Mouse (Mus musculus) testis, adult 2 months (tissue): ENCODE measurements at regions not wholly inside any gene's neighbourhood (a gene's known extent, or its start where the extent isn't known, plus 50 kb on each side); places are given as distances from the start of the nearest gene placed in this dataset.

Experiments
- H3K27ac ChIP-seq: fragments of 200-500 bp; 2 replicates; pipeline ENCODE4 v1.5.1; 2012; ENCODE audit warnings: low read depth, low read length; ENCODE audit not compliant: control insufficient read depth, insufficient read depth
- H3K27me3 ChIP-seq: fragments of 200-500 bp; 2 replicates; pipeline ENCODE4 v1.6.1; 2012; ENCODE audit warnings: mild to moderate bottlenecking, low read length, moderate library complexity; ENCODE audit not compliant: control insufficient read depth, insufficient read depth
- H3K36me3 ChIP-seq: fragments of 200-500 bp; 2 replicates; pipeline ENCODE4 v1.6.1; 2012; ENCODE audit warnings: mild to moderate bottlenecking, low read length; ENCODE audit not compliant: control insufficient read depth, insufficient read depth
- H3K4me1 ChIP-seq: fragments of 200-500 bp; 2 replicates; pipeline ENCODE4 v1.6.1; 2012; ENCODE audit warnings: low read length; ENCODE audit not compliant: control insufficient read depth, insufficient read depth
- H3K4me3 ChIP-seq: fragments of 200-500 bp; 2 replicates; pipeline ENCODE4 v1.5.1; 2012; ENCODE audit warnings: low read depth, mild to moderate bottlenecking, low read length, moderate library complexity, mixed read lengths; ENCODE audit not compliant: control insufficient read depth
- CTCF ChIP-seq: fragments of 200-500 bp; IDR thresholded peaks from 2 replicates; pipeline ENCODE4 v1.5.1; 2012; ENCODE audit warnings: low read depth, mild to moderate bottlenecking, inconsistent platforms, low read length, moderate library complexity; ENCODE audit not compliant: control insufficient read depth, insufficient read depth, insufficient replicate concordance
- POLR2A ChIP-seq: fragments of 200-500 bp; IDR thresholded peaks from 2 replicates; pipeline ENCODE4 v1.6.1; 2012; ENCODE audit warnings: low read depth, mild to moderate bottlenecking, inconsistent platforms, low read length, moderate library complexity; ENCODE audit not compliant: control insufficient read depth

DNA sequence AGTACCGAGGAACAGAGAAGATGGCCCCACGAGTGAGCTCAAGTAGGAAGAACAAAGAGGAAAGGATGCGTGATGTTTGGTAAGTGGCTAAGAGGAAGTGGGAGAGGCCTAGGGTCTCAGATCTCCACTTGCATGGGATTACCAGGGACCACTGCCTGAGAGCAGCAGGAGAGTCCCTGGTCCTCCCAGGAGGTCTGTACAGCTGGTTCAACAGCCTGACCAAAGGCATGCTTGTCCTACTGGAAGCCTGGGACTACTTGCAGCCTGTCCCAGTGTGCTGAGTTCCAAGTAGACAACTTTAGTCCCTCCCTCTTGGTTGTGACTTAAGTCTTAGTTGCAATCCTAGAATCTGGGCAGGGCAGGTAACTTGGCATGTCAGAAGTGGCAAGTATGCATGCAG, 437.5 kb upstream of the Mki67 start:
- no peaks in the 10 kb centered on the region for H3K4me1 ChIP-seq
- H3K27me3 ChIP-seq = no peaks in the 10 kb centered on the region
- H3K36me3 ChIP-seq = no peaks in the 10 kb centered on the region
- TF ChIP-seq POLR2A = no peak
- TF ChIP-seq CTCF = no peak
- H3K4me3 ChIP-seq = no peak overlapping the region
- no peak overlapping the region for H3K27ac ChIP-seq

DNA sequence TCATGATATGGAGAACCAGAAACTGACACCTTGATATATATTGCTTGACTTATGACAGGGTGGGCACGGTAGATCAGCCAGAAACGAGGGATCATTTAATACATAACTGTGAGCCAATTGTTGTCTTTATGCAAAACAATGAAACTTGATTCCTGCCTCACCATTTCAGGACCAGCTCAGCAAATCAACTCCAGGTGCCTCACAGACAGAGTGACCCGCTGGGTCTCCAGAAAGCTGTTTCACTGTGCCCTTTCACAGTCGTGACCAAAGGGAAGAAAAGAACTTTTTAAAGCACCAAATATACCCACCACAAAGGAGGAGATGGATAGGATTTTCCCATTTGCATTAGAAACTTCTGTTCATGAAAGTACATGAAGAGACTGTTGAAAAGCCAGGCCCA, 443.0 kb upstream of the Mki67 start:
- Histone ChIP-seq H3K36me3 (no peaks in the 10 kb centered on the region), H3K27me3 (no peaks in the 10 kb centered on the region), H3K4me3 (no peak overlapping the region), H3K27ac (no peak overlapping the region), H3K4me1 (no peaks in the 10 kb centered on the region)
- no peak for TF ChIP-seq CTCF
- no peak for TF ChIP-seq POLR2A

DNA sequence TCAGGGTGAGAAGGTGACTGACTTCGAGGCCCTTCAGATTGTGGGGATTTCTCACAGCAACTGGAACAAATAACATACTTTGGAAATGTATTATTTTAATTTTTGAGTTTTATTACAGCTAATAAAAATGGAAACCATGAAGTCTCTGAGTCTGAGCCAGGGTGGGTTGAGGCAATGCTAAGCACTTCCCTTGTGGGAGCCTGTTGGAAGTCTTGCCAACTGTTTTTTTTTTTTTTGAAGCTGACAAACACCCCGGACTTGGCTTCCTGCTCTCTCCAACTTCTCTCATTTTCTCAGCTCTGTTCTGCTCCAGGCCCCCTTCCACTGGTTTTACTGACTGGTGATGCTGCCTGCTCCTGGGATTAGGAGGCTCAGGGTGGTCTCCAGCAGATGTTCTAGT, 445.4 kb upstream of the Mki67 start:
- H3K4me3 ChIP-seq = no peak overlapping the region
- TF ChIP-seq CTCF = no peak
- TF ChIP-seq POLR2A = no peak
- H3K27ac ChIP-seq = no peak overlapping the region
- H3K4me1 ChIP-seq = no peaks in the 10 kb centered on the region
- no peaks in the 10 kb centered on the region for H3K27me3 ChIP-seq
- H3K36me3 ChIP-seq = no peaks in the 10 kb centered on the region

DNA sequence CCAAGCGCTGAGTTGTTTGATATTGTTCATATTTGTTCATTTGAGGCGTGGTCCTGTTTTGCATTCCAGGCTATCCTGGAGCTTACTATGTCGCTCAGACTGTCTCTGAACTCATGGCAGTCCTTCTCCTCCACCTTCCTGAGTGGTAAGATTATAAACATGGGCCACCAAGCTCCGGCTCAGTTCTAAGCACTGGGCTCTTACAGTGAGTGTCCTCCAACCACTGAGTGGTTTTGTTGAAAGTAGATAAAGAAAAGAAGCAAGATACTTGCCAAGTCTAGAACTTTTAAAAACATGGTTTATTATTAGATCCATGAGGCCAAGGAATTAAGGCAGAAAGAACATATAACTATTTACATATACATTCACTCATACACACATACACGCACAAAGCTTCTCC, 448.7 kb upstream of the Mki67 start:
- Histone ChIP-seq H3K36me3 (no peaks in the 10 kb centered on the region), H3K27ac (no peak overlapping the region), H3K27me3 (no peaks in the 10 kb centered on the region), H3K4me3 (no peak overlapping the region), H3K4me1 (no peaks in the 10 kb centered on the region)
- TF ChIP-seq CTCF (no peak), POLR2A (no peak)

DNA sequence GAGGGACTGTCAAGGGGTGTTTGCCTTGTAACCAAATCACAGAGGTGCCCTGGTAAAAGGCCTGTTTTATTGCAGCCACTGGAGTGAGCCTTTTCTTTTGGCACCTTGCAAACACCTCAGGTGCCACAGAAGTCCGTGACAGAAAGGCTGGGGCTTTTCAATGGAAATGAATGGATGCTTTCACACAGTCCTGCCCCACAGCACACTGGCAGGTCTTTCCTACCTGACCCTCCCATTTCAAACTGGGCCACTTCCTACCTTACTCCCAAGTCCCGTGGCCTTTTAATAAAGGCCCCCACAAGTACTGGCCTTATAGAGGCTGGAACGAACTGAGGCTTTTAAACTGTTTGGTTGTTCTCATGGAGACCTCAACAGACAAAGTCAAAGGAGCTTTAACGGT, 453.1 kb upstream of the Mki67 start:
- H3K27me3 ChIP-seq = no peaks in the 10 kb centered on the region
- H3K36me3 ChIP-seq = no peaks in the 10 kb centered on the region
- TF ChIP-seq CTCF (no peak), POLR2A (no peak)
- no peak overlapping the region for H3K27ac ChIP-seq
- no peak overlapping the region for H3K4me3 ChIP-seq
- H3K4me1 ChIP-seq = no peaks in the 10 kb centered on the region

DNA sequence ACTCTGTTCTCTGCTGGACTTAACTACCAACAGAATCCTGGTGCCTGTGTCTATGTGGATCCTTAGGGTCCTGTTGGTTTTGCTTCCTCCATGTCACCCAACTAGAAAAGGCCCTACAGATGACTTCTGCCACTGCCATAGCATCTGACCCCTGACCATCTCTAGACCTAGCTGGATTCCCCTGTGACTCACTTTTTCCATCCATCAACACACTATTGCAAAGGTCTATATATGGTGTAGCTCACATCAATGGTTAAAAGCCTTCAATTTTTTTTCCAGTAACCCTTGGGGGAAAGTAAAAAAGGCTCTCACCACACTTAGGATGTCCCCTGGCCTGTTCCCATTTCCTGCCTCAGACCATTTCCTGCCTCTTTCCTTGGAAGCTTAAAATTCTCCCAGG, 460.2 kb upstream of the Mki67 start:
- H3K4me1 ChIP-seq = no peaks in the 10 kb centered on the region
- H3K4me3 ChIP-seq = no peak overlapping the region
- TF ChIP-seq POLR2A = no peak
- no peak for TF ChIP-seq CTCF
- no peaks in the 10 kb centered on the region for H3K27me3 ChIP-seq
- no peaks in the 10 kb centered on the region for H3K36me3 ChIP-seq
- H3K27ac ChIP-seq = no peak overlapping the region

DNA sequence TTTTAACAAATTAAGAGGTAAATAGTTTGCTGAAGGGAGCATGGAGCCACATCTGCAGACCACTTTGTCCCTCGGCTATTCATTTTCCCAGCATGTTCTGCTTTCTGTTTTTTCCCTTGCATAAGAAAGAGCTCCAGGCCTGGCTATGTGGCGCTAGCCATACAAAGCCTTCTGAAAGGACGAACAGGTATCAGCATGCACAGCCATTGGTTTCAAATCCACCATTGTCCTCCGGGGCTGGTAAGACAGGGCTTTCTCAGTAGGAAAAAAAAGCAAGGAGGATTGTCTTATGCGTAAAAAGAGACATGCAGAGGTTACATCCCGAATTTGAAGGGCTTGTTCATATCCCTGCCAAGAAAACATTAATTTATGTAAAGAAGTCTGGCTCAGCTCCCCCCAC, 464.8 kb upstream of the Mki67 start:
- Histone ChIP-seq H3K4me1 (no peaks in the 10 kb centered on the region), H3K27me3 (no peaks in the 10 kb centered on the region), H3K36me3 (no peaks in the 10 kb centered on the region), H3K4me3 (no peak overlapping the region), H3K27ac (no peak overlapping the region)
- TF ChIP-seq POLR2A (no peak), CTCF (no peak)

DNA sequence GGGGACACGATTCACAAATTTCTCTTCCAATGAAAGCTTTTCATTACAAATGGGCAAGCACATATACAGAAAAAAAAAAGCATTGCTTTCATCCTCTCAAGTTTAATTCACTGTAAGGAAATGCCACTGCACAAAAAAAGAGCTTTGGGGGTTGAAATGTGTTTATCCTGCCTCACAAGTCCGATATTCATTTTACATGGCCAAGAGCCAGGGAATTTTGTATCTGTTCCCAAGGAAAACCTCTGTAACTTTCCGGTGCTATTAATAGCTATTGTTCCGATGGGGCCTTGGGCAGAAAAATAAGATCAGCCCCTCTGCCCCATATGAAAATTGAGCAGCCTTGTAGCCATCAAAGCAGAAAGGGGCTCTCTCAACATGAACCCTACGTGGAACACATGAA, 465.9 kb upstream of the Mki67 start:
- H3K36me3 ChIP-seq = no peaks in the 10 kb centered on the region
- no peak overlapping the region for H3K4me3 ChIP-seq
- TF ChIP-seq CTCF (no peak), POLR2A (no peak)
- no peaks in the 10 kb centered on the region for H3K27me3 ChIP-seq
- no peaks in the 10 kb centered on the region for H3K4me1 ChIP-seq
- H3K27ac ChIP-seq = no peak overlapping the region
